Mouse (Mus musculus) megakaryocyte-erythroid progenitor cell, adult 5-6 weeks (primary cell): ENCODE results near the gene Spata31d1b. TPM values are rescaled to one million over a fixed set of nuclear protein-coding genes. Genes with fewer than 3 reads are reported as not detected.
"Not testable (repeated sequence)": the region's sequence is repeated elsewhere in the genome, so short reads cannot be mapped to it uniquely, and the experiment has no call there.

Experiments used
- ATAC-seq: replicated peaks from 2 replicates; pipeline ENCODE4 v1.8.0; 2016; ENCODE audit warnings: mild to moderate bottlenecking, inconsistent platforms; ENCODE audit not compliant: severe bottlenecking, poor library complexity, low FRiP score, low TSS enrichment
- total RNA-seq, 2 experiments: library from RNA; stranded (forward) in 1 of 2; stranded (reverse) in 1 of 2; fragments of 200-1000, 215-1000 nt in 1 of 2; fragments of >200 nt in 1 of 2; fragmentation: Nextera tagmentation in 1 of 2; gene quantifications; 2 replicates each; pipeline ENCODE4 v1.2.3; 2014 to 2017

The Spata31d1b gene
- total RNA-seq (2014; fragmentation: Nextera tagmentation) (not detected in 2 replicates), total RNA-seq (2017) (not detected in 2 replicates)

- not testable (repeated sequence) for ATAC-seq
These were observed at the start of gene Spata31d1b for GRCm38 (mm10) chr13:59711984-59712383. Spata31d1b (plus strand) TSS chr13:59712284.

DNA sequence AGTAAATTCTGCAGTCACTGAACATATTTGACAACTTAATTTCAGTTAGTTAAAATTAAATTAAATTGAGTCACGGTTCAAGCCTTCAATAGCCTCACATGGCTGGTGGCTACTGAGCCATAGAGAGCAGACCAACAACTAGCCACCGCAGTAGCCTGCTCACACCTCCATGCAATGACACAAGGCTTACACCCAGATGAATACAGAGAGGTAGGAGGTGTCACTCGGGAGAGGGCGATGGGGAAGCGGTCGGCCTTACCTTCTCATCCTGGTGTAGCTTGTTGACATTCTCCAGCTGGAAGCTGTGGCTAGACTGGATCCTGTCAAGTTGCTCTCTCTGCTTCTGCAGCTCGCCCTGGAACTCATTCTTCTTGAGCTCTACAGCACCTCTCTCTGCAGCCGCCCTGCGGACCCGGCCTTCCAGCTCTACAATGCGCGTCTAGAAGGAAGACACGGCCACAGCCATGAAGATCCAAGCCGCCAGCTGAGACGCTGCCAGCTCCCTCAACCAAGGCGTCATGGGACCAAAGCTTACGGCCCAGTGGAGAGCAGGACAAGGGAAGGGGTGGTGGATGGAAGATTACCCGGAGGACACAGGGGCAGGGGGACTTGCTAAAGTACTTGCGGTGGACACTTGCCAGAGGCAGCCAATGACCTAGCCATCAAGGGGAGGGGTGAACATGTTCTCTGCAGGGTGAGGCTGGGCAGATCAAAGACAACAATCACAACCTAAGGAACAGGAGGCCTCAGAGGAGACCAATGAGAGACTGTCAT is 48.0 kb upstream of the Spata31d1b start:
- ATAC-seq: no peak

- ATAC-seq: no peak
These were observed 44.3 kb upstream of the Spata31d1b start for GRCm38 (mm10) chr13:59667763-59668162.

GRCm38 (mm10) chr13:59668501-59669093 is 43.5 kb upstream of the Spata31d1b start:
- ATAC-seq: peak; percentile 94

GRCm38 (mm10) chr13:59669946-59670345 is 42.1 kb upstream of the Spata31d1b start:
- no peak for ATAC-seq

GRCm38 (mm10) chr13:59671521-59671920 is 40.6 kb upstream of the Spata31d1b start:
- ATAC-seq: no peak

- no peak for ATAC-seq
These were observed 39.8 kb upstream of the Spata31d1b start for GRCm38 (mm10) chr13:59672248-59672647.

DNA sequence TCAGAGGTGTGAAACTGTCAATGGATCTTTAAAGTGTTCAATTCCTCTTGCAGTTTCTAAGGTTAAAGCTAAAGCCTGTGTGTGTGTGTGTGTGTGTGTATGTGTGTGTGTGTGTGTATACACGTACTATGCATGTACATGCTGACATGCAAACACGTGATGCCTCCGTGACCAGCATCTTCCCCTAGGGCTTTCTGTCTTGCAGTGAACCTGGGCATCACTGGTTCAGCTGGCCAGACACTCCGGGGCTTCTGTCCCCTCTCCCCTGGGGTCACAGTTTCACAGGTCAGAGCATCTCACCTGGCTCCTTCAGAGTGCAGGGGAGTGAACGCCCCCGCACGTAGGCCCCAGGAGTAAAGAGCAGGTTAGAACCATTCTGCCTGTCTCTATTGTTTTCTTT is 38.5 kb upstream of the Spata31d1b start:
- no peak for ATAC-seq

DNA sequence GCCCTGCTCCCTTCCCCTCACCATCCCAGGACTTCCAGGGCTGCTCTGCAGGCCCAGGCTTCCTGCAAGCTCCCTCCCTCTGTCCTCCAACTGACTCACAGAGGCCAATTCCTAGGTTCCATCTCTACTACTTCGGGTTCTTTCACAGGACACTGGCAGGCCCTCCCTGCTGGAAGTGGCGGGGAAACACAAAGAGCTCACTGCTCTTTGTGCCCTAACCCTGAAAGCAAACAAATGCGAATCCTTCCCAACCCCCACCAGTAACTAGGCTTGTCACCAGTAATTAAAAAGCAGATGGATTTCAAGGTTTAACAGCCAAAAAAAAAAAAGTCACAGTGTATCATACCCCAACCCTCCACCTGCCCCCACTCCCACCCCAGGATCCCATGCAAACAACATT is 37.9 kb upstream of the Spata31d1b start:
- no peak for ATAC-seq

GRCm38 (mm10) chr13:59674761-59675150 is 37.3 kb upstream of the Spata31d1b start:
- no peak for ATAC-seq

DNA sequence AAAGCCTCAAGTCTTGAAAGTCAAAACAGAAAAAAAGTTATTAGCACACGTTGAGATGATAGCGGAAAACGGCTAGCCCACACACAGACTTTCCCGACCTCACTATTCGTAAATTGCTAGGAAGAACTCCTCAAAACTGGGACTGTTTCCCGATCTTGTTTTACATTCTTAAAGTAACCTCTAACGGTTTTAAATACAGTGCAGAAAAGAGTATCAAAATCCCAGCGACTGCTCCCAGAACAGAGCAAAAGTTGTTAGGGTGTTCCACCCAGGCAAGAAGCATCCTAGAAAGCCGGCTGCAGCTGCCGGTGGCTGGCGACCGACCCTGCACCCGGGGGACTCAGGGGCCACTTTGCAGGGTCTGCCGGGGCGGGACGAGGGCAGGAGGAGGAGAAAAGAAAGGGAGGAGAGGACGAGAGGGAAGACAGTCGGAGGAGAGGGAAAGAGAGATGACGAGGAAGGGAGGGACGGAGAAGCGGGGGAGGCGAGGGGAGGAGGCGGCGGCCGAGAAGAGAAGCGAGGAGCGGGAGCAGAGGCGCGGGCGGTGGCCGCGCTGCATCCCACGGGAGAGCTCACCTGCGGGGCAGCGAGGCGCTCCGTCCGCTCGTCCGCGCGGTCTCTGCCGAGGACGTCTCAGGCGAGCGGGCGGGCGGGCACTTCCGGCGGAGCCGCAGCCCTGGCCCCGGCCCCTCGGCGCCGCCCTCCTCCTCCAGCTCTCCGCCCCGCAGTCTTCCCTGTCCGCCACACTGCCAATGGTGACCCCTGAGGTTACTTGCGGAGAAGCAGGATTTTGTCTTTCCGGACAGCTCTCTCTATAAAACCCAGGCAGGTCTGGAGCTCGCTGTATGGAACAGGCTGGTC is 36.7 kb upstream of the Spata31d1b start, which contains the start of gene Golm1:
Gene Golm1, minus strand, starts transcription at position 661 of the 861 bp plus-strand sequence.
- peak; percentile 68 for ATAC-seq

DNA sequence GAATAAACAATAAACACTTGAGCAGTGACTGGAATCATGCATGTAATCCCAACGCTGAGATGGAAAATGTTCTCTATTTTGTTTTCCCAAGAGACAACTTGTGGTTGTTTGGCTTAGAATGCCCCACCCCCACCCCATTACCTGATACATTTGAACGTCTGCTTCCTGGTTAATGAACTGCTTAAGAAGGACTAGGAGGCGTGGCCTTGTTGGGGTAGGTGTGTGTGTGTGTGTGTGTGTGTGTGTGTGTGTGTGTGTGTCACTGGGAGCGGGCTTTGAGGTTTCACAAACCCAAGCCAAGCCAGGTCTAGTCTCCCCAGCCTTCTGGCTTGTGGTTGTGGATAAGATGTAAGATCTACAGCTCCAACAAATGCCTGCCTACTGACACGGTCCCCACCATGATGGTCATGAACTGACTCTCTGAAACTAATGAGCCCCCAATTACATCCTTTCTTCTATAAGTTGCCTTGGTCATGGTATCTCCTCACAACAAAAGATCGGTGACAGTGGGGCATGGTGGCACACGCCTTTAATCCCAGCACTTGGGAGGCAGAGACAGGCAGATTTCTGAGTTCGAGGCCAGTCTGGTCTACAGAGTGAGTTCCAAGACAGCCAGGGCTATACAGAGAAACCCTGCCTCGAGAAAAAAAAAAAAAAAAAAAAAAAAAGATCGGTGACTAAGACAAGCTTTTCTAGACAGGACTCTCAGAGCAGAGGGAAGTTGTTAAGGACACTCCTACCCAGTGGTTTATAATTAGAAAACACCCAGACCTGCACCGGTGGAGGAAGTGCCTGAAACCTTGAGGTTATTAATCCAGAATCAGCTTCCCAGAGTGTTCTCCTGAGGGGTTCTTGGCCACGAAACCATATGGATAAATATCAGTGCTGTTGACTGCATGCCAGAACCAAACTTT is 35.5 kb upstream of the Spata31d1b start:
- no peak; the same call in 1 of the 2 replicates for ATAC-seq

DNA sequence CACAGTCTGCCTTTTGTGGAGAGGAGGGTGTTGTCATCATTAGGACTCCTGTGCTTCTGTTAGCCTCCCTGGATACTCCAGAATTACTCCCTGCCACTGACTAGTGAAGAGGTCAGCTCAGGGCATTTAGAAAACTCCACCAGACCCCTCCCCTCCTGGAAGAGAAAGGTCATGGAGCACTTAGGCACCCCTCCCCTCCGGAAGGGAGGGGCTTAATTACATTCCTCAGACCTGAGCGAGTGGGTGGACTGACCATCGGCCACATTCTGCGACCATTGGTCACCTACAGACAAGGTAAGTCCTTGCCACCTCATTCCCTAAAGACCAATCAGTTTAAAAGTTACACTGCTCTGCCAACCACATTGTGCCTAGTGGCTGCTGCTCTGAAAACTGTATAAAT is 32.8 kb upstream of the Spata31d1b start:
- no peak for ATAC-seq

- ATAC-seq: no peak
These were observed 32.2 kb upstream of the Spata31d1b start for GRCm38 (mm10) chr13:59679908-59680307.

DNA sequence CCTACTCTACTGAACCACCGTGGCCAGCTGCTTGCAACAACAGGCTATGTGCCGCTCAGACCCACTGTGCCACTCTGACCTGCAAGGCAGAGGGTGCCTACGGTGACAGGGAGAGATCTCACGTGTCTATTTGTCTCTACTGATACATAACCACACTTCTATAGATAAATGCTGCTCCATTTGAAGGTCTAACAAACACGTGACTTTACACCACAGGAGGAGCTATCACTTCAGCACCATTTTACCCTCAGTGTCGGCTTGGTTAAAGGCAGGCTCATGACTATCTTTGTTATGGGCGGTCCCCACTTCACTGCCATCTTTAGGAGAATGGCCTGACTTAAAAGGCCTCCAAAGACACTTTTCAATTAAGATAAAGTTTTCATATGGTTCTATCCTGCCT is 29.5 kb upstream of the Spata31d1b start:
- ATAC-seq: peak; percentile 91

GRCm38 (mm10) chr13:59685236-59685635 is 26.8 kb upstream of the Spata31d1b start:
- no peak for ATAC-seq

GRCm38 (mm10) chr13:59688338-59688770 is 23.7 kb upstream of the Spata31d1b start:
- ATAC-seq: no peak

DNA sequence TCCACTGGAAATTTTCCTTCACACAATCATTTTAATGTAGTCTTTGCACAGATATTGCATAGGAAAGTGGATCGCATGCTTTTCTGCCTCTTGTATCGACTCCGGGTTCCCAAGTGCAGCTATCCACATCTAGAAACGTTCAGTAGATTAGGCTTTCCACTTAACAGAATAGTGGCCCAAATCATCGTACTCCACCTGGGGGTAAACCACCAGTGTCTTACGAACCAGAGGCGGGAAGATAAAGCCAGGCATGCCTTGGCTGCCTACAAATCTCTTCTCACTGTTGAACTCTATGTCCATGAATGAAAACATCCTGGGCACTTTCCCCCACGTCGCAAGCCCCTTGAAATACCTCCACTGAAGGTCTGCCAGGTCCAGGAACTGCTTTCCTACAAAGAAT is 22.8 kb upstream of the Spata31d1b start:
- ATAC-seq: peak; percentile 74

DNA sequence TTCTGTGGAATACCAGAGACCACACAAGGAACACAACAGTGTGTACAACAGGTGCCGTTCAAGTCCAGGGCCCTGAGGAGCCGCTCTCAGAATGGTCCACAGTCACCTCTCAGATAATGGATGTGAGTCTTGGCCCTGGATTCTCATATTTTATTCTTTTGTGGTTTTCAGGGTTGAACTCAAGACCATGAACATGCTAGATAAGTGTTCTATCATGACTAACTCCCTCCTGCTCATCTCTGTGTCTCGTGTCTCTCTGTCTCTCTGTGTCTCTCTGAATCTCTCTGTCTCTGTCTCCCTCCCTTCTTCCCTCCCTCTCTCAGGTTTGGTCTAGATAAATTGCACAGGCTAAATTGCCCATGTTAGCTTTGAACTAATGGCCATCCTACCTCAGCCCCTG is 22.2 kb upstream of the Spata31d1b start:
- ATAC-seq: peak; percentile 23
